Comparison of ENCODE assay signal across 28 mouse cellular contexts in the genomic region with DNA sequence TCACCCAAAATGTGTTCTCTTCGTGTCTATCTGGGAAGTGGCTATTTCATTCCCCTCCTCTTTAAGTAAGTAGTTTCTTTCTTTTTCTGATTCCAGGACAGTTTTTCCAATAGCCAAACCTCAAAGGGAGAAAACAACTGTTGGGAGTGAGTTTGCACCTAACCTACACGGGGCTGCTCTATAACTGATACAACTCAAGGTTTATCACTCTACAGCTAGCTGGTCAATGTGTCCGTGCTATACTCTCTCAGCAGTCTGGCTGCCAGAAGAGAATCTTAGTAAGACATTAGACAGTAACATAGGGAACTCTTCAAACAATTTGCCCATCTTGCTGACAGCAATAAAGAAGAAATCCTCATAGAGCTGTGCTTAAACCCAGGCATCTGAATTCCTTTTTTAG.
DNase-seq lines count a peak whose midpoint lies in the region; ATAC-seq lines count a peak whose summit lies in the region.
"Had no signal": no experiment of that assay in that cellular context is flagged by ENCODE, and none has a peak within 500 bp of the region (broad histone marks: within the 10 kb centered on the region; RNA-seq: fewer than 3 reads in every experiment).

No protein-coding gene starts in this region.

- H3K27me3 ChIP-seq in heart, embryonic 12.5 days (replicated peaks): no peaks in the 10 kb centered on the region
- no peaks in the 10 kb centered on the region for H3K27me3 ChIP-seq in liver, embryonic 13.5 days
- no peaks in the 10 kb centered on the region for H3K27me3 ChIP-seq in liver, embryonic 11.5 days (replicated peaks; ENCODE audit: control insufficient read depth, insufficient read depth, low read length)
- H3K27me3 ChIP-seq in liver, embryonic 15.5 days: no peaks in the 10 kb centered on the region
- H3K27me3 ChIP-seq: CH12.LX; embryonic facial prominence, embryonic 13.5 days; embryonic facial prominence, embryonic 15.5 days; forebrain, embryonic 12.5 days; Patski had no signal

- peak; percentile 4 for DNase-seq in heart, adult 11 months
- no peak for DNase-seq in liver, embryonic 13.5 days
- no peak for DNase-seq in liver, embryonic 11.5 days (ENCODE audit: low spot score)
- DNase-seq in T-cell, adult 2 months (ENCODE audit: low spot score): no peak
- DNase-seq: adrenal gland, adult 2 months; adrenal gland, postnatal 10 days; adrenal gland, postnatal 25 days; B cell, adult 2 months; cerebellum, adult 11 months; cerebellum, adult 18-20 months; cerebellum, adult 8-10 months; cerebellum, adult 9-11 months; cerebellum, postnatal 14 days; cerebellum, postnatal 36 days; embryo, embryonic 11 days had no signal

- no peak overlapping the region for H3K4me3 ChIP-seq in heart, embryonic 12.5 days
- no peak overlapping the region for H3K4me3 ChIP-seq in liver, embryonic 13.5 days (replicated peaks)
- H3K4me3 ChIP-seq in liver, embryonic 11.5 days (ENCODE audit: low read depth, low read length): no peak overlapping the region
- H3K4me3 ChIP-seq in liver, embryonic 15.5 days (replicated peaks): no peak overlapping the region
- H3K4me3 ChIP-seq: embryonic facial prominence, embryonic 13.5 days; embryonic facial prominence, embryonic 15.5 days; erythroblast, embryonic 14.5 days; forebrain, embryonic 10.5 days; forebrain, embryonic 12.5 days had no signal

- H3K4me2 ChIP-seq in heart, embryonic 12.5 days: no peak overlapping the region
- no peak overlapping the region for H3K4me2 ChIP-seq in liver, embryonic 13.5 days
- no peak overlapping the region for H3K4me2 ChIP-seq in liver, embryonic 11.5 days
- no peak overlapping the region for H3K4me2 ChIP-seq in liver, embryonic 15.5 days
- H3K4me2 ChIP-seq: embryonic facial prominence, embryonic 13.5 days; embryonic facial prominence, embryonic 15.5 days; forebrain, embryonic 12.5 days had no signal

- no peak overlapping the region for H3K9ac ChIP-seq in heart, embryonic 12.5 days
- H3K9ac ChIP-seq in liver, embryonic 13.5 days: no peak overlapping the region
- H3K9ac ChIP-seq in liver, embryonic 11.5 days (ENCODE audit: low read depth, low read length): no peak overlapping the region
- no peak overlapping the region for H3K9ac ChIP-seq in liver, embryonic 15.5 days
- H3K9ac ChIP-seq: embryonic facial prominence, embryonic 13.5 days; embryonic facial prominence, embryonic 15.5 days; forebrain, embryonic 12.5 days had no signal

- H3K4me1 ChIP-seq in heart, embryonic 12.5 days (replicated peaks): peaks cover 29% of the 10 kb centered on the region
- peaks cover 50% of the 10 kb centered on the region for H3K4me1 ChIP-seq in liver, embryonic 13.5 days (replicated peaks)
- peaks cover 11% of the 10 kb centered on the region for H3K4me1 ChIP-seq in liver, embryonic 11.5 days (replicated peaks; ENCODE audit: control insufficient read depth, insufficient read depth, low read length)
- H3K4me1 ChIP-seq in liver, embryonic 15.5 days (replicated peaks): peaks cover 40% of the 10 kb centered on the region
- H3K4me1 ChIP-seq: embryonic facial prominence, embryonic 15.5 days had no signal

- WGBS in heart, embryonic 12.5 days: 56% methylated on average over 3 of the region's 3 CpGs
- 26% methylated on average over 3 of the region's 3 CpGs for WGBS in liver, embryonic 13.5 days (ENCODE audit: insufficient replicate concordance)
- 48% methylated on average over 3 of the region's 3 CpGs for WGBS in liver, embryonic 11.5 days
- 23% methylated on average over 3 of the region's 3 CpGs for whole genome bisulfite sequencing in liver, embryonic 15.5 days (ENCODE audit: insufficient replicate concordance)

- no peaks in the 10 kb centered on the region for H3K9me3 ChIP-seq in heart, embryonic 12.5 days (replicated peaks)
- H3K9me3 ChIP-seq in liver, embryonic 13.5 days (replicated peaks): no peaks in the 10 kb centered on the region
- no peaks in the 10 kb centered on the region for H3K9me3 ChIP-seq in liver, embryonic 11.5 days (ENCODE audit: control insufficient read depth, low read length)
- H3K9me3 ChIP-seq in liver, embryonic 15.5 days (replicated peaks): no peaks in the 10 kb centered on the region
- H3K9me3 ChIP-seq: embryonic facial prominence, embryonic 13.5 days; embryonic facial prominence, embryonic 15.5 days; forebrain, embryonic 10.5 days; forebrain, embryonic 12.5 days had no signal

- no peak overlapping the region for H3K27ac ChIP-seq in heart, embryonic 12.5 days (ENCODE audit: poor library complexity, severe bottlenecking)
- peak overlapping the region; percentile 56 for H3K27ac ChIP-seq in liver, embryonic 13.5 days
- H3K27ac ChIP-seq in liver, embryonic 11.5 days (ENCODE audit: low read depth, low read length): no peak overlapping the region
- H3K27ac ChIP-seq in liver, embryonic 15.5 days (replicated peaks): peak overlapping the region; percentile 41
- H3K27ac ChIP-seq: embryonic facial prominence, embryonic 13.5 days; embryonic facial prominence, embryonic 15.5 days; forebrain, embryonic 10.5 days; forebrain, embryonic 12.5 days had no signal

- ATAC-seq in heart, embryonic 12.5 days (ENCODE audit: insufficient number of reproducible peaks, low FRiP score): no peak
- ATAC-seq in liver, embryonic 13.5 days (ENCODE audit: low read depth): peak; percentile 54
- no peak for ATAC-seq in liver, embryonic 11.5 days (replicated peaks; ENCODE audit: low FRiP score)
- ATAC-seq in liver, embryonic 15.5 days (ENCODE audit: insufficient read depth): 0 out of 2 replicates have a peak, but pooled peaks have one; percentile 37
- ATAC-seq: CD4-positive, CD25-positive, alpha-beta regulatory T cell, adult 4 months; forebrain, embryonic 14.5 days; forebrain, embryonic 16.5 days; Patski had no signal

- H3K36me3 ChIP-seq in heart, embryonic 12.5 days: no peaks in the 10 kb centered on the region
- no peaks in the 10 kb centered on the region for H3K36me3 ChIP-seq in liver, embryonic 13.5 days
- H3K36me3 ChIP-seq in liver, embryonic 11.5 days (ENCODE audit: control insufficient read depth, insufficient read depth, low read length): no peaks in the 10 kb centered on the region
- no peaks in the 10 kb centered on the region for H3K36me3 ChIP-seq in liver, embryonic 15.5 days (replicated peaks)
- H3K36me3 ChIP-seq: embryonic facial prominence, embryonic 13.5 days; embryonic facial prominence, embryonic 15.5 days; forebrain, embryonic 10.5 days; forebrain, embryonic 12.5 days; G1E had no signal

Comparison
In these comparisons a context has a peak if more than half of its experiments do, and no peak if none do; other contexts are left out.
1. ATAC-seq: peak in liver, embryonic 13.5 days (single experiment) and liver, embryonic 15.5 days (single experiment); none in heart, embryonic 12.5 days (single experiment) and liver, embryonic 11.5 days (single experiment).
2. H3K27ac ChIP-seq: peak in liver, embryonic 13.5 days (single experiment) and liver, embryonic 15.5 days (single experiment); none in heart, embryonic 12.5 days (single experiment) and liver, embryonic 11.5 days (single experiment).